Mouse (Mus musculus): ENCODE results near the gene Dock9. TPM values are rescaled to one million over a fixed set of nuclear protein-coding genes. Genes with fewer than 3 reads are reported as not detected.
A peak's percentile ranks its signal among the peaks of the same experiment; 100 is the strongest.

Gene Dock9
- polyA plus RNA-seq, 1 experiment from 2014 or later: 4.2 TPM

- no peak overlapping the region for H3K4me2 ChIP-seq (ENCODE audit: low read depth, low read length, severe bottlenecking)
- no peaks in the 10 kb centered on the region for H3K9me3 ChIP-seq (ENCODE audit: control insufficient read depth, low read length)
- H3K4me3 ChIP-seq (ENCODE audit: low read depth, low read length): no peak overlapping the region
- no peaks in the 10 kb centered on the region for H3K36me3 ChIP-seq (ENCODE audit: control insufficient read depth, insufficient read depth, low read length)
- 0 out of 2 replicates have a peak, but pooled peaks cover 2% of the 10 kb centered on the region for H3K4me1 ChIP-seq (replicated peaks; ENCODE audit: control insufficient read depth, insufficient read depth, low read length)
- no peak overlapping the region for H3K9ac ChIP-seq (ENCODE audit: low read length)
- no peak overlapping the region for H3K27ac ChIP-seq (ENCODE audit: low read depth, low read length)
- DNase-seq (ENCODE audit: low spot score): no peak
- H3K27me3 ChIP-seq (ENCODE audit: control insufficient read depth, insufficient read depth, low read length): no peaks in the 10 kb centered on the region
- ATAC-seq (replicated peaks; ENCODE audit: low FRiP score): no peak
- 27% methylated on average over 7 of the region's 7 CpGs for WGBS
These were observed 249.9 kb downstream of the Dock9 start for GRCm38 (mm10) chr14:121547745-121548144.

DNA sequence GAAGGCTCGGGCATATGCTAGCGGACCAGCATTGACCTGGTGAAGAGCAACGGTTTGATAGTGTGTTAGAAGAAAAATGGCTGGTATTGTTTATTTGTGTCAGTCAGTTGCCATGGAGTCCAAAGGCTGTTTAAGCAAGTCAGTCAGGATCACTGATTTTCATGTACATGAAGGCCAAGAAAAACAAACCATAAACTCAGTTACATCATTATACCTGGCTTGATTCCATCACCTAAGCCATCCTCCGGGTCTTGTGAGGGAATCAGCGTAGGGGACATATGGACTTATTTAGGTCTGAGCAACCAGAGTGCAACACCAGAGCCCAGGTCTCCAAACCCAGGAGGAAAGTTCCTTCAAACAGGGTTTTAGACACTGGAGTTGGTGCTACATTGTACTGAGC is 251.0 kb downstream of the Dock9 start:
- Histone ChIP-seq H3K9ac (ENCODE audit: low read length) (no peak overlapping the region), H3K4me1 (replicated peaks; ENCODE audit: control insufficient read depth, insufficient read depth, low read length) (0 out of 2 replicates have a peak, but pooled peaks cover 2% of the 10 kb centered on the region), H3K36me3 (ENCODE audit: control insufficient read depth, insufficient read depth, low read length) (no peaks in the 10 kb centered on the region), H3K9me3 (ENCODE audit: control insufficient read depth, low read length) (no peaks in the 10 kb centered on the region), H3K4me2 (ENCODE audit: low read depth, low read length, severe bottlenecking) (no peak overlapping the region), H3K4me3 (ENCODE audit: low read depth, low read length) (no peak overlapping the region), H3K27me3 (ENCODE audit: control insufficient read depth, insufficient read depth, low read length) (no peaks in the 10 kb centered on the region), H3K27ac (ENCODE audit: low read depth, low read length) (no peak overlapping the region)
- ATAC-seq (replicated peaks; ENCODE audit: low FRiP score) (no peak), DNase-seq (ENCODE audit: low spot score) (no peak)
- 96% methylated on average over 5 of the region's 5 CpGs for WGBS

DNA sequence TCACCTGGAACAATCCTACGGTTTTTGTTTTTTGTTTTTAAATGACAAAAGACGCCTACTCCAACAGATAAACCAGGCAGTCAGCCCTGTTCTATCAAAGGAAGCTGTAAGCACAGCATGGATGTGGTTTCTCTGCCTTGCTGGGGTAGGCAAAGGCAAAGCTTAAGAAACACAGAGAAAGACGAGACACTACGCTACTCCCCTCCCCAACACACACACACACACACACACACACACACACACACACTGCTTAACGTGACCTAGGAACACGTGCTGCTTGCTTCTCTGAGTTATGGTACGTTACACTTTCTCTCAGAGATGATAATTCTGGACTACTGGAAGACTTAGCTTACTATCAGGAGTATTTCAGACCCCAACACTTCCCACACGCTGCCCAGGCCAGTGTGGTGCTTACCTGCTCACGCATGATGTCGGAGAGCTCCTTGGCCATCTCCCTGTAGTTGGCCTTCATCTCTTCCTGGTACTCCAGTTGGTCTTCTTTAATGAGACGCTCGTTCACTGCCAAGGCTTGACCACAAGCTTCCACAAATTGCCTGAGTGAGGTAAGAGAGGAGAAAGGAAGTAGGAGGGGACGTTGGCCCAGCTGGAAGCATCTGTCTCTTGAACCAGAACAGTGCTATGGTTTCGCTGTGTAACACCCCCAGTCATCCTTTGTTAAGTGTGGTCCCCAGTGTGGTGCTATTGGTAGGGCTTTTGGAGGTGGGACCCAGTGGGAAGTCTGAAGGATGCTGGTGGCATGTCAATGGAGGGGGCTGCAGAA is 251.9 kb downstream of the Dock9 start:
- peak; percentile 19 for DNase-seq (ENCODE audit: low spot score)
- Histone ChIP-seq H3K9me3 (ENCODE audit: control insufficient read depth, low read length) (no peaks in the 10 kb centered on the region), H3K9ac (ENCODE audit: low read length) (no peak overlapping the region), H3K36me3 (ENCODE audit: control insufficient read depth, insufficient read depth, low read length) (no peaks in the 10 kb centered on the region), H3K27me3 (ENCODE audit: control insufficient read depth, insufficient read depth, low read length) (no peaks in the 10 kb centered on the region), H3K4me3 (ENCODE audit: low read depth, low read length) (no peak overlapping the region), H3K4me1 (replicated peaks; ENCODE audit: control insufficient read depth, insufficient read depth, low read length) (0 out of 2 replicates have a peak, but pooled peaks cover 2% of the 10 kb centered on the region), H3K27ac (ENCODE audit: low read depth, low read length) (no peak overlapping the region), H3K4me2 (ENCODE audit: low read depth, low read length, severe bottlenecking) (no peak overlapping the region)
- whole genome bisulfite sequencing: 88% methylated on average over 14 of the region's 14 CpGs
- ATAC-seq (replicated peaks; ENCODE audit: low FRiP score): no peak

- H3K4me2 ChIP-seq (ENCODE audit: low read depth, low read length, severe bottlenecking): no peak overlapping the region
- H3K9me3 ChIP-seq (ENCODE audit: control insufficient read depth, low read length): no peaks in the 10 kb centered on the region
- no peaks in the 10 kb centered on the region for H3K36me3 ChIP-seq (ENCODE audit: control insufficient read depth, insufficient read depth, low read length)
- H3K27me3 ChIP-seq (ENCODE audit: control insufficient read depth, insufficient read depth, low read length): no peaks in the 10 kb centered on the region
- ATAC-seq (replicated peaks; ENCODE audit: low FRiP score) (no peak), DNase-seq (ENCODE audit: low spot score) (peak; percentile 18)
- H3K9ac ChIP-seq (ENCODE audit: low read length): no peak overlapping the region
- no peaks in the 10 kb centered on the region for H3K4me1 ChIP-seq (replicated peaks; ENCODE audit: control insufficient read depth, insufficient read depth, low read length)
- no peak overlapping the region for H3K27ac ChIP-seq (ENCODE audit: low read depth, low read length)
- no peak overlapping the region for H3K4me3 ChIP-seq (ENCODE audit: low read depth, low read length)
- WGBS: 94% methylated on average over 7 of the region's 7 CpGs
These were observed 256.4 kb downstream of the Dock9 start for GRCm38 (mm10) chr14:121541262-121541661.

- H3K4me3 ChIP-seq (ENCODE audit: low read depth, low read length): no peak overlapping the region
- H3K9me3 ChIP-seq (ENCODE audit: control insufficient read depth, low read length): no peaks in the 10 kb centered on the region
- peak; percentile 10 for DNase-seq (ENCODE audit: low spot score)
- H3K4me1 ChIP-seq (replicated peaks; ENCODE audit: control insufficient read depth, insufficient read depth, low read length): no peaks in the 10 kb centered on the region
- H3K27me3 ChIP-seq (ENCODE audit: control insufficient read depth, insufficient read depth, low read length): no peaks in the 10 kb centered on the region
- ATAC-seq (replicated peaks; ENCODE audit: low FRiP score): no peak
- no peak overlapping the region for H3K27ac ChIP-seq (ENCODE audit: low read depth, low read length)
- WGBS: 89% methylated on average over 3 of the region's 3 CpGs
- no peaks in the 10 kb centered on the region; the same call in 1 of the 2 replicates for H3K36me3 ChIP-seq (ENCODE audit: control insufficient read depth, insufficient read depth, low read length)
- H3K9ac ChIP-seq (ENCODE audit: low read length): no peak overlapping the region
- no peak overlapping the region for H3K4me2 ChIP-seq (ENCODE audit: low read depth, low read length, severe bottlenecking)
These were observed 263.1 kb downstream of the Dock9 start for GRCm38 (mm10) chr14:121534501-121534900.

- Histone ChIP-seq H3K4me3 (ENCODE audit: low read depth, low read length) (no peak overlapping the region), H3K9ac (ENCODE audit: low read length) (no peak overlapping the region), H3K4me2 (ENCODE audit: low read depth, low read length, severe bottlenecking) (no peak overlapping the region), H3K36me3 (ENCODE audit: control insufficient read depth, insufficient read depth, low read length) (no peaks in the 10 kb centered on the region; the same call in 1 of the 2 replicates), H3K27me3 (ENCODE audit: control insufficient read depth, insufficient read depth, low read length) (no peaks in the 10 kb centered on the region), H3K4me1 (replicated peaks; ENCODE audit: control insufficient read depth, insufficient read depth, low read length) (no peaks in the 10 kb centered on the region), H3K9me3 (ENCODE audit: control insufficient read depth, low read length) (no peaks in the 10 kb centered on the region), H3K27ac (ENCODE audit: low read depth, low read length) (no peak overlapping the region)
- DNase-seq (ENCODE audit: low spot score) (no peak), ATAC-seq (replicated peaks; ENCODE audit: low FRiP score) (no peak)
- 86% methylated on average over 9 of the region's 9 CpGs for WGBS
These were observed 266.8 kb downstream of the Dock9 start for GRCm38 (mm10) chr14:121530853-121531252.

- peak; percentile 3 for DNase-seq (ENCODE audit: low spot score)
- no peaks in the 10 kb centered on the region for H3K4me1 ChIP-seq (replicated peaks; ENCODE audit: control insufficient read depth, insufficient read depth, low read length)
These were observed 269.8 kb downstream of the Dock9 start for GRCm38 (mm10) chr14:121527883-121528282.

DNA sequence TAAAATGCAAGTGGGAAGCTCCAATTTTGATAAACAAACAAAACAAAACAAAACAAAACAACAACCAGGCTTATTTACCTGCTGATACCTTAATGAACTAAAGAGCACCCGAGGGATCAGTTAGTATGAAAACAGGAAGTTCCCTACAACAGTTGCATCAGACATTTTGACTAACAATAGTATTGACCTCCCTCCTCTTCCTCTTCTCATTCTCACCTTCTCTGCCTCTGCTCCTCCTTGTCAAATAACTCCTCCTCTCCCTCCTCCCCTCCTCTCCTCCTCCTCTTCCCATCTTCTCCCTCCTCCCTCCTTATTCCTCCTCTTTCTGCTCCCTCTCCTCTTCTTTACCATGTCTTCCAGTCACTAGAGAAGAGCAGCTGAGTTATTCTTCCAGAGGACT is 270.4 kb downstream of the Dock9 start:
- Histone ChIP-seq H3K4me2 (ENCODE audit: low read depth, low read length, severe bottlenecking) (no peak overlapping the region), H3K4me1 (replicated peaks; ENCODE audit: control insufficient read depth, insufficient read depth, low read length) (no peaks in the 10 kb centered on the region), H3K9ac (ENCODE audit: low read length) (no peak overlapping the region), H3K27ac (ENCODE audit: low read depth, low read length) (no peak overlapping the region), H3K27me3 (ENCODE audit: control insufficient read depth, insufficient read depth, low read length) (no peaks in the 10 kb centered on the region), H3K9me3 (ENCODE audit: control insufficient read depth, low read length) (no peaks in the 10 kb centered on the region), H3K36me3 (ENCODE audit: control insufficient read depth, insufficient read depth, low read length) (no peaks in the 10 kb centered on the region), H3K4me3 (ENCODE audit: low read depth, low read length) (no peak overlapping the region)
- WGBS: 82% methylated on average over 1 of the region's 1 CpGs
- ATAC-seq (replicated peaks; ENCODE audit: low FRiP score): no peak
- no peak for DNase-seq (ENCODE audit: low spot score)

More at GRCm38 (mm10) chr14:121527883-121528282, 269.8 kb downstream of the Dock9 start:
- Histone ChIP-seq H3K36me3 (ENCODE audit: control insufficient read depth, insufficient read depth, low read length) (no peaks in the 10 kb centered on the region), H3K9ac (ENCODE audit: low read length) (no peak overlapping the region), H3K4me3 (ENCODE audit: low read depth, low read length) (no peak overlapping the region), H3K4me2 (ENCODE audit: low read depth, low read length, severe bottlenecking) (no peak overlapping the region), H3K27me3 (ENCODE audit: control insufficient read depth, insufficient read depth, low read length) (no peaks in the 10 kb centered on the region), H3K27ac (ENCODE audit: low read depth, low read length) (no peak overlapping the region), H3K9me3 (ENCODE audit: control insufficient read depth, low read length) (no peaks in the 10 kb centered on the region)
- ATAC-seq (replicated peaks; ENCODE audit: low FRiP score): no peak
- 88% methylated on average over 3 of the region's 3 CpGs for WGBS

DNA sequence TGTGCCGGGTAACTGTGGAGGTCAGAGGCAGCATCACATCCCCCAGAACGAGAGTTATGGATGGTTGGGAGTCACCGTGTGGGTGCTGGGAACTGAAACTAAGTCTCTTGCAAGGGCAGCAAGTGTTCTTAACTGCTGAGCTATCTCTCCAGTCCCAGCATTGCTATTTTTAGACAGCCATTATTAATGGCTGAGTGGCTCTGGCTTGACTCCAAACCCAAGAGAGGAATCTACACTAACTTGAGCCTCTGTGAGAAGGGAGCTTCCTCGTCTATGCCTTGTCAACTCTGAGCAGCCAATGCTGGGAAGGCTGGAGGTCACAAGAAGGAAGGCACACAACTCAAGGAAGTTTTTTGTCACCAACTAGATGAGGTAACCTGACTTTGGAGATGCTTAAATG is 275.9 kb downstream of the Dock9 start:
- no peaks in the 10 kb centered on the region for H3K27me3 ChIP-seq (ENCODE audit: control insufficient read depth, insufficient read depth, low read length)
- WGBS: 87% methylated on average over 4 of the region's 4 CpGs
- ATAC-seq (replicated peaks; ENCODE audit: low FRiP score): no peak
- no peak overlapping the region for H3K4me3 ChIP-seq (ENCODE audit: low read depth, low read length)
- no peaks in the 10 kb centered on the region for H3K36me3 ChIP-seq (ENCODE audit: control insufficient read depth, insufficient read depth, low read length)
- no peak overlapping the region for H3K27ac ChIP-seq (ENCODE audit: low read depth, low read length)
- no peaks in the 10 kb centered on the region for H3K9me3 ChIP-seq (ENCODE audit: control insufficient read depth, low read length)
- H3K9ac ChIP-seq (ENCODE audit: low read length): no peak overlapping the region
- H3K4me2 ChIP-seq (ENCODE audit: low read depth, low read length, severe bottlenecking): no peak overlapping the region
- DNase-seq (ENCODE audit: low spot score): peak; percentile 35
- H3K4me1 ChIP-seq (replicated peaks; ENCODE audit: control insufficient read depth, insufficient read depth, low read length): no peaks in the 10 kb centered on the region

Measured in forebrain, embryonic 11.5 days (tissue).